Mouse (Mus musculus) limb, embryonic 10.5 days (tissue): ENCODE measurements around the gene A630001G21Rik. TPM values are rescaled to one million over a fixed set of nuclear protein-coding genes. Genes with fewer than 3 reads are reported as not detected.
"Not testable (repeated sequence)": the region's sequence is repeated elsewhere in the genome, so short reads cannot be mapped to it uniquely, and the experiment has no call there.

Source experiments
- DNase-seq: peaks from one replicate; pipeline ENCODE4 v3.0.0-alpha.2; 2017; ENCODE audit warnings: low spot score
- H3K27ac ChIP-seq: fragments of 300-500 bp; sonication (generic); 2 replicates; pipeline ENCODE4 v1.5.1; 2016; ENCODE audit warnings: mild to moderate bottlenecking
- H3K27me3 ChIP-seq: fragments of 300-500 bp; sonication (generic); 2 replicates; pipeline ENCODE4 v1.6.1; 2016; ENCODE audit warnings: low read depth, mild to moderate bottlenecking; ENCODE audit not compliant: poor library complexity, severe bottlenecking
- H3K36me3 ChIP-seq: fragments of 300-500 bp; sonication (generic); 2 replicates; pipeline ENCODE4 v1.6.1; 2016; ENCODE audit warnings: mild to moderate bottlenecking, moderate library complexity
- H3K4me1 ChIP-seq: fragments of 300-500 bp; sonication (generic); 2 replicates; pipeline ENCODE4 v1.6.1; 2016
- H3K4me3 ChIP-seq: fragments of 300-500 bp; sonication (generic); 2 replicates; pipeline ENCODE4 v1.5.1; 2016; ENCODE audit warnings: mild to moderate bottlenecking, moderate library complexity
- H3K9me3 ChIP-seq: fragments of 300-500 bp; sonication (generic); replicated peaks from 2 replicates; pipeline ENCODE4 v1.6.1; 2016; ENCODE audit warnings: mild to moderate bottlenecking
- WGBS: fragments of 180-500 bp; shearing (Covaris S2); methylation state at CpG from one replicate; pipeline ENCODE4 v1.1.7; 2016; 5-methylcytosine and 5-hydroxymethylcytosine counted together
- polyA plus RNA-seq: library from polyadenylated mRNA; unstranded; fragments of >200 nt; fragmentation: Nextera tagmentation; extraction: Ambion mirVana; gene quantifications from 2 replicates; pipeline ENCODE4 v1.2.1, GENCODE M21; 2016

A630001G21Rik gene
- 0.48 and 0.74 TPM in 2 replicates for polyA plus RNA-seq

DNA sequence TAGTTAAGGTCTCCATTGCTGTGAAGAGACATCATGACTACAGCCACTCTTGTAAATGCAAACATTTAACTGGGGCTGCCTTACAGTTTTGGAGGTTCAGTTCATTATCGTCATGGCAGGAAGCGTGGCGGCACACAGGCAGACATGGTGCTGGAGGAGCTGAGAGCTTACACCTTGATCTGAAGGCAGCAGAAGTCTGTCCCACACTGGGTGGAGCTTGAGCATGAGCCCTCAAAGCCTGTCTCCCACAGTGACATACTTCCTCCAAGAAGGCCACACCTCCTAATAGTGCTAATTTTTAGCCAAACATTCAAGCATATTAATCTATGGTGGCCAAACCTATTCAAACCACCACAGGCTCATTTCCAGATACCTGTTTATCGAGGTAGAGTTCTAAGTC is at the start of gene A630001G21Rik:
A630001G21Rik (minus strand) TSS at position 208 of the 400 bp plus-strand sequence.
- Histone ChIP-seq H3K4me3 (no peak within 1 kb of the TSS), H3K4me1 (0 out of 2 replicates have a peak, but pooled peaks cover 2% of the 10 kb centered on the region), H3K9me3 (no peaks in the 10 kb centered on the region), H3K27me3 (no peaks in the 10 kb centered on the region), H3K27ac (no peak within 1 kb of the TSS), H3K36me3 (no peaks in the 10 kb centered on the region)
- WGBS, result 90% methylated on average over 4 of the region's 4 CpGs
- DNase-seq, result no peak

DNA sequence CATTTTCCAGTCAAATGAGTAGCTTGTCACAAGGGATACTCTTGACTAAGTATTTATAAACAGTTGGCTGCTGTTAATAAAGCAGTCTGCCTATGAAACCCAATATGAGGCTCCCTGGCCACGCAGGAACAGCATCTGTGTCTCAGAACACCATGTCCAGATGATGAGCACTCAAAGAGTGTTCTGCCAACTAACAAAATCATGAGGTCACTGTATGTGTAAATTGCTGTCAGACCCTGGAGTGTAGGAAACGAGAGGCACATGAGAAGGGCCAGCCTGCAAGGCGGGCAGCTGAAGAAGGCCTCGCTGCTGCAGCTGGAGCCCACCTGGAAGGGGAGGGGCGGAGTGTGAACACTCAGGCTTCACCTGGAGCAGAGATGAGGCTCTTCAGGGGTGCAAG is 48.7 kb upstream of the A630001G21Rik start:
- WGBS, result 84% methylated on average over 5 of the region's 5 CpGs
- no peak for DNase-seq
- Histone ChIP-seq H3K27ac (no peak overlapping the region), H3K36me3 (peaks cover 29% of the 10 kb centered on the region), H3K4me1 (no peaks in the 10 kb centered on the region), H3K9me3 (no peaks in the 10 kb centered on the region), H3K4me3 (no peak overlapping the region), H3K27me3 (no peaks in the 10 kb centered on the region)

DNA sequence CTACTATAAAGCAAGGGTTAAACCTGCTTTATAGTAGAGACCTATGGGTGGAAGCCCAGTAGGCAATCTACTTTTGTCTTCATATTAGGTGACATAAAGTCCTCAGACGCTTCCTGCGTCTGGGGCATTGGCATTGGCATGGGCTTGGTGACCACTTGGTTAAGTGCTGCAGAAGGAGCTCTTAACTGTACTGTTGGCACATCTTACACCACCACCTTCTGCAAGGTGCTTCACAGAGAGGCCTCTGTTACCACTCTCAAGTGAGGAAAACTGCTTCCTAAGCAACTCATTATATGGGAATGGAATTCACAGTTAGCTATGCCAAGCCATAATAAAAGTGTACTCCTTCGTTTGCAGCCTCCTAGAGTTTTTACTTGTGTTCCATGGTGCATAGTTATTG is 46.5 kb upstream of the A630001G21Rik start:
- Histone ChIP-seq H3K4me3 (no peak overlapping the region), H3K4me1 (no peaks in the 10 kb centered on the region), H3K27ac (no peak overlapping the region), H3K36me3 (peaks cover 51% of the 10 kb centered on the region), H3K27me3 (no peaks in the 10 kb centered on the region), H3K9me3 (no peaks in the 10 kb centered on the region)
- no peak for DNase-seq
- 89% methylated on average over 3 of the region's 3 CpGs for WGBS

DNA sequence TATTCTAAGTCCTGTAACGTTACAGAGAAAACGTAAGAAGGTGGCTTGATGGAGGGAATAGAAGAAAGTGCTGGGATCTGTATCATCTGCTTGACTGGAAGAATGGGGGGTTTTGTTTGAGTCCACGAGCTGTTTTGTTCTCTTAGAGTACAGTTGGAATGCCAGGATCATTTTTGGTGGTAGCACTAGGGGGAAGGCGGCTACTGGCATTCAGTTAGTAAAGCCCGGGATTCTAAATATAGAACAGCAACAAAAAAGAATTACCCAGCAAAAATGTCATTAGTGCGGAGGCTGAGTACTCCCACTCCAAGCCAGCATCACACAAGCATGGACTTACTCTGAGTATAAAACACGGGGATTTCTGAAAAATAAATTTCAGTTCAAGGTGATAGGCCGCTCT is 43.8 kb upstream of the A630001G21Rik start:
- Histone ChIP-seq H3K27ac (no peak overlapping the region), H3K27me3 (no peaks in the 10 kb centered on the region), H3K36me3 (peaks cover 62% of the 10 kb centered on the region), H3K9me3 (no peaks in the 10 kb centered on the region), H3K4me3 (no peak overlapping the region), H3K4me1 (no peaks in the 10 kb centered on the region)
- no peak for DNase-seq
- WGBS, result 97% methylated on average over 8 of the region's 8 CpGs

DNA sequence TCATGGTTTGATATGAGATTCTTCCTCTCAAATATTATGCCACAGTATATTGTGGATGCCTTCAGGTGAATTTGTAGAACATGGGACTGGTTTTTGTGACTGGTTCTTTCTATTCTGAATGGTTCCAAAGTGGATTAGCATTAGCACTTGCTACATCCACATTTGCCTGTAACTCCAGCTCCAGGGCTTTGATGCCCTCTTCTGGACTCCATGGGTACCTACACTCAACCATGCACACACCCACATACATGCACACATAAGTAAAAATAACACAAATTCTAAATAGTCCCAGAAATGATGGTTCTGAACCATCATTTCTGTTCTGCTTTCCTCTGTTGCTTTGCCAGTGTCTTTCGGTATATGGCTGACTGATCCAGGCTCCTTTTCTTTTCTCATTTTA is 41.3 kb upstream of the A630001G21Rik start:
- WGBS, result 98% methylated on average over 1 of the region's 1 CpGs
- H3K4me1 ChIP-seq, result no peaks in the 10 kb centered on the region
- peaks cover 53% of the 10 kb centered on the region for H3K36me3 ChIP-seq
- no peak overlapping the region for H3K4me3 ChIP-seq
- no peak overlapping the region for H3K27ac ChIP-seq
- H3K27me3 ChIP-seq, result no peaks in the 10 kb centered on the region
- DNase-seq, result no peak
- H3K9me3 ChIP-seq, result no peaks in the 10 kb centered on the region

DNA sequence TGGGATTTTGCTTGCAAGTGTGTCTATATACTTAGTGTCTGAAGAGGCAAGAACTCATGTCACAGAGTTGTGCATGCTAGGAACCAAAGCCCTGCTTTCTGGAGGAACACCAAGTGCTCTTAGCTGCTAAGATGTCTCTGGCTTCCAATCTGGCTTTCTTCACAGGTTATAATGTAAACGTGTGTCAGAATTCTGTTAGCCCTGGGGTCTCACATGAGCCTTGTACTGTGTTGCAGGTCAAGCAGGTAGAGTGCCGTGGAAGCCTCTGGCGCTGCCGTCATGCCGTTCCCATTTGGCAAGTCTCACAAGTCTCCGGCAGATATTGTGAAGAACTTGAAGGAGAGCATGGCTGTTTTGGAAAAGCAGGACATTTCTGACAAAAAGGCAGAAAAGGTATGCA is 39.7 kb upstream of the A630001G21Rik start:
- no peaks in the 10 kb centered on the region for H3K4me1 ChIP-seq
- H3K27me3 ChIP-seq, result no peaks in the 10 kb centered on the region
- no peak overlapping the region for H3K4me3 ChIP-seq
- H3K9me3 ChIP-seq, result no peaks in the 10 kb centered on the region
- H3K27ac ChIP-seq, result no peak overlapping the region
- 94% methylated on average over 6 of the region's 6 CpGs for WGBS
- peaks cover 48% of the 10 kb centered on the region for H3K36me3 ChIP-seq
- no peak for DNase-seq

DNA sequence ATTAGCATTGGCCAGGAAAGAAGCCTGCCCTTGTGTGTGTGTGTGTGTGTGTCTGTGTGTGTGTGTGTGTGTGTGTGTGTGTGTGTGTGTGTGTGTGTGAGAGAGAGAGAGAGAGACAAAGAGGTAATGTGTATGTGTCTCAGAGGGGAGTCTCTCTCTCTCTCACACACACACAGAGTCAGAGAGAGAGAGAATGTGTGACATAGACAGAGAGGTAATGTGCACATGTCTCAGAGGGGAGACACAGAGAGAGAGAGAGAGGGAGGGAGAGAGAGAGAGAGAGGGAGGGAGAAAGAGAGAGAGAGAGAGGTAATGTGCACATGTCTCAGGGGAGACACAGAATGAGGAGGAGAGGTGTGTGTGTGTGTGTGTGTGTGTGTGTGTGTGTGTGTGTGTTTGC is 35.8 kb upstream of the A630001G21Rik start:
- not testable (repeated sequence) for H3K27ac ChIP-seq, DNase-seq
- H3K36me3 ChIP-seq, result peaks cover 14% of the 10 kb centered on the region

DNA sequence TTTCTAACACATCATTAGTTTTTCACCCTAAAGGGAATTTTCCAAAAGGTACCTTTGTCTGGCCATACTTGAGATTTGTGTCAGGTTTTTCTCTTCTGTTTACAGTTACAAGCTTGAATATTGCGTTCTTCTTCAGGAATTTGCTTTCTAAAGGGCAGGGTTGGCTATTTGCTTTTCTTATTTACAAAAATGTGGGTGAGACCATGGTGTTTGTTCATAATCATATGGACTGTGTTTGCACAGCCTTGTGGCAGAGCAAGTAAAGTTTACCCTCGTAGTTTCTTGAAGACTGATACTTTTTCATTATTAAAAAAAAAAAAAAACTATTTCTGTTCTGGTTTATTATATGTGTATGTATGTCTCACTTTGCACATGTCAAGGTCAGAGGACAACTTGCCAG is 32.3 kb upstream of the A630001G21Rik start:
- DNase-seq, result no peak
- H3K36me3 ChIP-seq, result no peaks in the 10 kb centered on the region
- 90% methylated on average over 2 of the region's 2 CpGs for WGBS

More for the DNA sequence above, 35.8 kb upstream of the A630001G21Rik start:
- H3K9me3 ChIP-seq, H3K27me3 ChIP-seq, H3K4me1 ChIP-seq, H3K4me3 ChIP-seq: not testable (repeated sequence)

DNA sequence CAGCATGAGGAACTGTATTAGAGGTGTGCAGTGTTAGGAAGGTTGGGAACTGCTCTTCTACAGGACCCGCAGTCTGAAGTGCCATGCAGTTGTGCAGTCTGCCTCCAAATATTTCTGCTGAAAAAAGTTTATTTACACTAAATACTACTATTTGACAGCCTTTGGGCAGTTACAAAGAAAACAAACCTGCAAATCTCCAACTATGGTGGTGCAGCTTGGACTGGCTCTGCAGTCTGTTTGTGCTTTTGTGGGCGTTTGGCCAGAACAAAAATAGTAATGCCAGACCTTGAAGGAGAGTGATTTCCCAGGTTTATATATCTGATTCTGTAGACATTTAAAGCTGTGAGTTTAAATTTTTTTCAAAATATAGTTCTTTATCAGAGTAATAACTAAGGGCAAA is 31.9 kb upstream of the A630001G21Rik start:
- 92% methylated on average over 2 of the region's 2 CpGs for WGBS
- no peak overlapping the region for H3K4me3 ChIP-seq
- no peak overlapping the region for H3K27ac ChIP-seq
- DNase-seq, result no peak
- no peaks in the 10 kb centered on the region for H3K27me3 ChIP-seq
- no peaks in the 10 kb centered on the region for H3K36me3 ChIP-seq
- H3K4me1 ChIP-seq, result no peaks in the 10 kb centered on the region
- no peaks in the 10 kb centered on the region for H3K9me3 ChIP-seq

More for the DNA sequence above, 32.3 kb upstream of the A630001G21Rik start:
- H3K27me3 ChIP-seq, result no peaks in the 10 kb centered on the region
- H3K4me3 ChIP-seq, result no peak overlapping the region
- H3K9me3 ChIP-seq, result no peaks in the 10 kb centered on the region
- H3K27ac ChIP-seq, result no peak overlapping the region
- no peaks in the 10 kb centered on the region for H3K4me1 ChIP-seq

DNA sequence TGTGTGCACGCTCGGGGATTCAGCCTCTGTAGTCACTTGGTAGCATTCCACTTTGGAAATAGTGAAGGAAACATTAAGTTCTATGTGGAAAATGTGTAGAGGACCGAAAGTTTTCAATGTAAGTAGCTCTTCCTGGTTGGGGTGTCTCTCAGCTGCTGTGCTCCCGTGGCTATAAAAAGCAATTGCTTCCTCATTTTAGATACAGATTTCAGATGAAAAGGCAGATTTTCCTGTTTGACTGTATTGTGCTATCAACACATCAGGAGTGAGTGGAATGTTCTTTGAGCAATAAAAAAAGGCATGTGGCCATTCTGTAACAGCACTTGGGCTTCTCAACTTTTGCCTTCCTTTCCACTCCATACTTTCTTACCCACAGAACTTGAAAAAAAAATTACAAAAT is 30.8 kb upstream of the A630001G21Rik start:
- Histone ChIP-seq H3K4me3 (no peak overlapping the region), H3K9me3 (no peaks in the 10 kb centered on the region), H3K36me3 (0 out of 2 replicates have a peak, but pooled peaks cover 5% of the 10 kb centered on the region), H3K27me3 (no peaks in the 10 kb centered on the region), H3K4me1 (no peaks in the 10 kb centered on the region), H3K27ac (no peak overlapping the region)
- WGBS, result 84% methylated on average over 4 of the region's 4 CpGs
- DNase-seq, result no peak

DNA sequence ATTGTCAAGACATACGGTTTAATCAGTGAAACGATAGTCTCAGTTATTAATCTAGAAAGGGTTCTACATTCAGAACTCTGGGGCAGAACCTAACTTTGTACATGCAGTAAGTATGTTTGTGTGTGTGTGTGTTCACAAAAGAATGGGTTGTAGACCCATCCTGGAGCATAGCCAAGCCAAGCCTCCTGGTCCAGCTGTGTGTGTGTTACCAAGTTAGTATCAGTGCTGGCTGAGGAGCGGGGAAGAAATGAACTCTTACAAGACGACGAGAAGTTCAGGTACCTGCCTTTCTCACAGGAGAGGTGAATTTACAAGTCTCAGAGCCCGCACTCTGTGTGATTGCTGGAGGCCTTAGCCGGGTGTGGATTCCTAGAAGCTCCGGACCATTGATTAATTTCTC is 26.1 kb upstream of the A630001G21Rik start:
- H3K4me1 ChIP-seq, result no peaks in the 10 kb centered on the region
- H3K27ac ChIP-seq, result no peak overlapping the region
- H3K4me3 ChIP-seq, result no peak overlapping the region
- WGBS, result 96% methylated on average over 8 of the region's 8 CpGs
- no peaks in the 10 kb centered on the region for H3K9me3 ChIP-seq
- H3K27me3 ChIP-seq, result no peaks in the 10 kb centered on the region
- 0 out of 2 replicates have a peak, but pooled peaks cover 5% of the 10 kb centered on the region for H3K36me3 ChIP-seq
- DNase-seq, result no peak

DNA sequence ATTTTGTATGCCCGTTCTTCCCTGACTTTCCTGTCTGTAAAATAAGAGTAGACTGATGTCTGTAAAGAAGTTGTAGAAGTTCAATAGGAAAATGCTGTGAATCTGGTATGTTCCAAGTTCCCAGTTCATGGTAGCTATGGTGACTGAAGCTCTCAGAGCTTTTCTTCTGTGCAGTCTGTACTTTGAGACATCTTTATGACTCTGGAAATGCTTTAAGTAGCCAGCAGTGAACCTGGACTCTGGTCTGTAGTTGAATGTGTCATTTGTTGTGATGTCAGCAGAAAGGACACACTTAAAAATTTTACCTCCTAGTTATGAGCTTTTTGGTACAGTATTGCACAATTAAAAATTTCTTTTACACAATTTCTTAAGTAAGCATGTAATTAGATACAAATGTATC is 24.1 kb upstream of the A630001G21Rik start:
- Histone ChIP-seq H3K4me3 (no peak overlapping the region), H3K27ac (no peak overlapping the region), H3K9me3 (no peaks in the 10 kb centered on the region), H3K27me3 (no peaks in the 10 kb centered on the region), H3K36me3 (0 out of 2 replicates have a peak, but pooled peaks cover 5% of the 10 kb centered on the region), H3K4me1 (no peaks in the 10 kb centered on the region)
- no peak for DNase-seq
- 93% methylated on average over 1 of the region's 1 CpGs for WGBS

DNA sequence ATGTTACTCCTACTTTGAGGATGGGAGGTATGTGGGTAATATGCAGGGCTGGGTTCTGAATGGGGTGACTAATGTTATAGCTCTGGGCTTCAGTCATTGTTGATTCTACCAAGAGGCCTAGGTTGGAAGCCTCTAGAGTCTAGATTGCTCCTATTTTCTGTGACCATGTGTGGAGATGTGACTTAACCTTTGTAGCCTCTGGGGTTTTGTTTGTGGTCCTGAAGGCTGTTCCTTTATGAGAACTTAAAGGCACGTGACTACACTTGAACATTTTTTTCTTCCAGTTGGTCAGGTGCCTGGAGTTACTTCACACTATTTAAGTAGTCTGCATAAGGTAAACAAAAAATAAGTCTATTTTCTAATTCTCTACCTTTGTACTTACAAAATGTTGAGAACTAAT is 21.3 kb upstream of the A630001G21Rik start:
- Histone ChIP-seq H3K27ac (no peak overlapping the region), H3K4me1 (peaks cover 5% of the 10 kb centered on the region; the same call in 1 of the 2 replicates), H3K9me3 (no peaks in the 10 kb centered on the region), H3K27me3 (no peaks in the 10 kb centered on the region), H3K4me3 (no peak overlapping the region), H3K36me3 (peaks cover 17% of the 10 kb centered on the region)
- WGBS, result 81% methylated on average over 1 of the region's 1 CpGs
- no peak for DNase-seq

DNA sequence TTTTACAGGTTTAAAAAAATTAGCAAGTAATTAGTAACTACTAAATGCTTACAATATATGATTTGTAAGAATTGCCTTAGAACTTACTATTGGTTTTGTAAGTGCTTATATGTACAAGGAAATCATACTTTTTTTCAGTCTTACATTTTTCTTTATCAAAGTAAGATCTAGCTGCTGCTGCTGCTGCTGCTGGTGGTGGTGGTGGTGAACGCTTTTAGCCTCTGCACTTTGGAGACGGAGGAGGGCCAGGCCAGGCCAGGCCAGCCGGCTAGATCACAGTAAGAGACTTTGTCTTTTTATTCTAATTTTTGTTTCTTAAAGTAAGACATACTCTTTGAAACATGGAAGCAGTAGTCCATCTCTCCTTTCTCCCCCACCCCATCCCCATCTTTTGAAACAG is 16.8 kb upstream of the A630001G21Rik start:
- Histone ChIP-seq H3K27me3 (no peaks in the 10 kb centered on the region), H3K36me3 (peaks cover 12% of the 10 kb centered on the region), H3K4me1 (peaks cover 6% of the 10 kb centered on the region; the same call in 1 of the 2 replicates), H3K4me3 (no peak overlapping the region), H3K9me3 (no peaks in the 10 kb centered on the region), H3K27ac (no peak overlapping the region)
- DNase-seq, result no peak
- 81% methylated on average over 3 of the region's 3 CpGs for whole genome bisulfite sequencing
